15 mouse cellular contexts compared by ENCODE assay signal in the genomic region with DNA sequence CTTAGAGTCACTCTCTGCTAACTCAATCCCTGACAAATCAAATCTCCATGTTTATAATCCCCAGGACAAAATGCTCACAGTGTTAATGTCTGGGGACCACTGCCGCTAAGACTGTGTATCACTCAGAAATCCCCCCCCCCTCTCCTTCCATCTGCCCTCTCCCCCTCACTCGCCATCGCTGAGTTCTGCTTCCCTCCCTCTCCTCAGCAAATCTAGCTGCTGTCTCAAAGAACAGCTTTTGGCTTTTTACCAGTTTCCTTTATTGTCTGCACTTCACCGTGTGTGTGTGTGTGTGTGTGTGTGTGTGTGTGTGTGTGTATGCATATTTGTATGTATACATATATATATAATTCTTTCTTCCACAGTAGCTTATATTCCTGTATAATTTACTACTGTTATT.
"Had no signal": no experiment of that assay in that cellular context is flagged by ENCODE, and none has a peak within 500 bp of the region (broad histone marks: within the 10 kb centered on the region; RNA-seq: fewer than 3 reads in every experiment).

No protein-coding gene starts in this region.

- ATAC-seq: intestine, embryonic 16.5 days; liver, embryonic 12.5 days had no signal

- H3K27me3 ChIP-seq: kidney, embryonic 15.5 days; limb, embryonic 15.5 days; liver, embryonic 12.5 days; neural tube, embryonic 12.5 days had no signal

- H3K36me3 ChIP-seq: kidney, embryonic 15.5 days; limb, embryonic 15.5 days; liver, embryonic 12.5 days; lung, embryonic 15.5 days; neural tube, embryonic 12.5 days had no signal

- H3K27ac ChIP-seq: kidney, embryonic 15.5 days; limb, embryonic 15.5 days; liver, embryonic 12.5 days; lung, embryonic 15.5 days; neural tube, embryonic 12.5 days had no signal

- H3K4me3 ChIP-seq: kidney, embryonic 15.5 days; limb, embryonic 15.5 days; liver, embryonic 12.5 days; lung, embryonic 15.5 days; myocyte; neural tube, embryonic 12.5 days had no signal

- H3K9me3 ChIP-seq: kidney, embryonic 15.5 days; limb, embryonic 15.5 days; liver, embryonic 12.5 days; lung, embryonic 15.5 days; neural tube, embryonic 12.5 days had no signal

- H3K9ac ChIP-seq: kidney, embryonic 15.5 days; limb, embryonic 15.5 days; liver, embryonic 12.5 days; lung, embryonic 15.5 days; neural tube, embryonic 12.5 days had no signal

- H3K4me2 ChIP-seq: kidney, embryonic 15.5 days; limb, embryonic 15.5 days; liver, embryonic 12.5 days; lung, embryonic 15.5 days; neural tube, embryonic 12.5 days had no signal

- H3K4me1 ChIP-seq: kidney, embryonic 15.5 days; limb, embryonic 15.5 days; liver, embryonic 12.5 days; lung, embryonic 15.5 days; neural tube, embryonic 12.5 days had no signal

- DNase-seq: kidney, adult 2 months; kidney, postnatal 14 days; left cerebral cortex, postnatal 4 days; retina, postnatal 1 day; right cerebral cortex, postnatal 4 days; spleen, adult 18-20 months; thymus, adult 18-20 months; thymus, postnatal 14 days had no signal
